Comparison of ENCODE assay signal across 9 mouse cellular contexts in the genomic region with DNA sequence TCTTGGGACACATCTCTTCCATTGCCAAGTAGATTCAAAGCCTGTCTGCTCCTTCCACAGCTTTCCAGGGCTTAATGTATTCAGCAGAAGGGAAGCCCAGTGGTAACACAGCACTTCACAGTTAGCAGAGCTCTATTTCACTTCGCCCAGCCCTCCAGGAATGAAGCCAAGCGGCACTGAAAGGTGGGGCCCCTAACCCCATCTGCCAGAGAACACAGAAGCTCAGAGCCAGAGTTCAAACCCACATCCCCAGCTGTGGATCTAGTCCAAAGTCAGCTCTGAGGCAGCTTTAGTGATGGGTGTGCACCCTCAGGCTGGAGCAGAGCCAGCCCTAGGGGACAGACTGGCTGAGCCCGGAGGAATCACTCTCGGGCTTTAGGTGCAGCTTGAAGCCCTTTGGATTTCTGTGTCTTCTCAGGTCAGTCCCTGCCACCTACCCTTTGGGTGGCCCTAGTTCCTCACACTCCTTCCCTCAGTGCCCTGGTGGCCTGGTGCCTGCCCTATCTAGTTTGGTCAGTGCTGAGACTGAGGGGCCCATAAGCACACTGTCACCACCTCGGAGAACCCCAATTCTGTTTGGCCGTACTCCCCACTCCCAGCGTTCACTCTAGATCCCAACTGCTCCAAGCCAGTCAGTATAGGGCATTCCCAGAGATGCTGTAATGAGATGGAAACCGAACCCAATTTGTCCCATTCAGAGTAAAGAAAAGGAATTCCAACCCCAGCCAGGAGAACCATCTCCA. TPM values are rescaled to one million over a fixed set of nuclear protein-coding genes. Genes with fewer than 3 reads are reported as not detected.
DNase-seq lines count a peak whose midpoint lies in the region; ATAC-seq and TF ChIP-seq lines count a peak whose summit lies in the region.
"Had no signal": no experiment of that assay in that cellular context is flagged by ENCODE, and none has a peak within 500 bp of the region (broad histone marks: within the 10 kb centered on the region; RNA-seq: fewer than 3 reads in every experiment).

No protein-coding gene starts in this region.

- H3K9me3 ChIP-seq in midbrain, embryonic 15.5 days: no peaks in the 10 kb centered on the region
- no peaks in the 10 kb centered on the region for H3K9me3 ChIP-seq in midbrain, postnatal 0 days (ENCODE audit: low read length)
- H3K9me3 ChIP-seq in midbrain, embryonic 16.5 days (replicated peaks; ENCODE audit: control insufficient read depth, low read length, poor library complexity, severe bottlenecking): no peaks in the 10 kb centered on the region
- H3K9me3 ChIP-seq: liver, embryonic 15.5 days had no signal

- WGBS in midbrain, embryonic 15.5 days: 76% methylated on average over 8 of the region's 8 CpGs
- WGBS in midbrain, postnatal 0 days: 72% methylated on average over 8 of the region's 8 CpGs
- WGBS in heart, adult 2 months: 55% methylated on average over 8 of the region's 8 CpGs
- WGBS in midbrain, embryonic 16.5 days: 80% methylated on average over 8 of the region's 8 CpGs

- H3K36me3 ChIP-seq in midbrain, embryonic 15.5 days (replicated peaks): no peaks in the 10 kb centered on the region
- no peaks in the 10 kb centered on the region for H3K36me3 ChIP-seq in midbrain, postnatal 0 days (ENCODE audit: insufficient read depth, low read length)
- no peaks in the 10 kb centered on the region for H3K36me3 ChIP-seq in heart, adult 2 months (ENCODE audit: control insufficient read depth, insufficient read depth, low read length)
- no peaks in the 10 kb centered on the region for H3K36me3 ChIP-seq in midbrain, embryonic 16.5 days (ENCODE audit: control insufficient read depth, insufficient read depth, low read length)
- H3K36me3 ChIP-seq: liver, embryonic 15.5 days had no signal

- no peak for TF ChIP-seq CTCF in midbrain, postnatal 0 days (IDR thresholded peaks at IDR 0.05)
- no peak; the same call in 1 of the 2 replicates for TF ChIP-seq CTCF in heart, adult 2 months (IDR thresholded peaks at IDR 0.05)

- intact Hi-C loops in heart, adult 2 months (cut with DNase I): loop anchor here (2.0 to 5.0 kb wide), 3 partner anchors 20 to 41 kb away; no protein-coding TSS in a partner anchor

- 0 out of 2 replicates have a peak, but pooled peaks have one; percentile 9 for ATAC-seq in midbrain, embryonic 15.5 days (replicated peaks)
- ATAC-seq in midbrain, postnatal 0 days (ENCODE audit: low FRiP score): no peak
- ATAC-seq in midbrain, embryonic 16.5 days: no peak

- H3K4me1 ChIP-seq in midbrain, embryonic 15.5 days: 0 out of 2 replicates have a peak, but pooled peaks cover 5% of the 10 kb centered on the region
- H3K4me1 ChIP-seq in midbrain, postnatal 0 days (ENCODE audit: insufficient read depth, low read length): peaks cover 5% of the 10 kb centered on the region; the same call in 1 of the 2 replicates
- peaks cover 23% of the 10 kb centered on the region for H3K4me1 ChIP-seq in heart, adult 2 months (ENCODE audit: control insufficient read depth, insufficient read depth, low read length)
- peaks cover 14% of the 10 kb centered on the region for H3K4me1 ChIP-seq in midbrain, embryonic 16.5 days (ENCODE audit: control insufficient read depth, insufficient read depth, low read length)

- no peak overlapping the region for H3K9ac ChIP-seq in midbrain, embryonic 15.5 days
- H3K9ac ChIP-seq in midbrain, postnatal 0 days (replicated peaks; ENCODE audit: low read length, poor library complexity, severe bottlenecking): no peak overlapping the region
- no peak overlapping the region for H3K9ac ChIP-seq in heart, adult 2 months (ENCODE audit: low read depth, low read length)
- peak overlapping the region; percentile 14; the same call in 1 of the 2 replicates for H3K9ac ChIP-seq in midbrain, embryonic 16.5 days (ENCODE audit: low read depth, low read length)
- H3K9ac ChIP-seq: liver, embryonic 15.5 days had no signal

- no peak for TF ChIP-seq POLR2A in heart, adult 2 months (IDR thresholded peaks at IDR 0.05; ENCODE audit: insufficient read depth, low read depth, low read length)

- H3K4me3 ChIP-seq in midbrain, embryonic 15.5 days: no peak overlapping the region
- H3K4me3 ChIP-seq in midbrain, postnatal 0 days (ENCODE audit: low read depth, low read length): no peak overlapping the region
- H3K4me3 ChIP-seq in heart, adult 2 months: no peak overlapping the region
- no peak overlapping the region for H3K4me3 ChIP-seq in midbrain, embryonic 16.5 days (ENCODE audit: low read depth, low read length)
- H3K4me3 ChIP-seq: liver, embryonic 15.5 days had no signal

- no peak overlapping the region for H3K27ac ChIP-seq in midbrain, embryonic 15.5 days
- H3K27ac ChIP-seq in midbrain, postnatal 0 days (ENCODE audit: low read depth, low read length): no peak overlapping the region
- peak overlapping the region; percentile 74 for H3K27ac ChIP-seq in heart, adult 2 months
- H3K27ac ChIP-seq in midbrain, embryonic 16.5 days (ENCODE audit: low read length): peak overlapping the region; percentile 28; the same call in 1 of the 2 replicates
- H3K27ac ChIP-seq: liver, embryonic 15.5 days had no signal

- H3K27me3 ChIP-seq in midbrain, embryonic 15.5 days (replicated peaks): no peaks in the 10 kb centered on the region
- H3K27me3 ChIP-seq in midbrain, postnatal 0 days (ENCODE audit: insufficient read depth, low read length): no peaks in the 10 kb centered on the region
- no peaks in the 10 kb centered on the region for H3K27me3 ChIP-seq in heart, adult 2 months (ENCODE audit: control insufficient read depth, insufficient read depth, low read length)
- no peaks in the 10 kb centered on the region for H3K27me3 ChIP-seq in midbrain, embryonic 16.5 days (ENCODE audit: control insufficient read depth, insufficient read depth, low read depth, low read length)
- H3K27me3 ChIP-seq: liver, embryonic 15.5 days had no signal

- H3K4me2 ChIP-seq in midbrain, embryonic 15.5 days: no peak overlapping the region
- no peak overlapping the region for H3K4me2 ChIP-seq in midbrain, postnatal 0 days (ENCODE audit: low read depth, low read length, poor library complexity, severe bottlenecking)
- H3K4me2 ChIP-seq in midbrain, embryonic 16.5 days (ENCODE audit: low read length): no peak overlapping the region
- H3K4me2 ChIP-seq: liver, embryonic 15.5 days had no signal

- TF ChIP-seq EP300 in heart, adult 2 months (IDR thresholded peaks at IDR 0.05; ENCODE audit: insufficient read depth, low read depth, low read length): no peak

- H3K79me2 ChIP-seq in heart, adult 2 months (replicated peaks; ENCODE audit: control insufficient read depth, insufficient read depth, low read length): no peaks in the 10 kb centered on the region

- DNase-seq in midbrain, postnatal 0 days (ENCODE audit: low spot score): no peak
- peak; percentile 78 to 85 for DNase-seq in heart, adult 2 months
- DNase-seq in kidney, adult 18-20 months: peak; percentile 61
- no peak for DNase-seq in ovary, postnatal 36 days (ENCODE audit: low spot score)
- no peak for DNase-seq in right cerebral cortex, postnatal 14 days
- no peak for DNase-seq in frontal cortex, postnatal 14 days (ENCODE audit: low spot score in 2 of 2)

RNA-seq across cellular contexts. Expression of gene Lrrc32, which starts 34.2 kb away (rescaled TPM):
- polyA plus RNA-seq in midbrain, embryonic 15.5 days (2015; fragmentation: Nextera tagmentation; extraction: Ambion mirVana): 5.0 and 5.5 TPM in 2 replicates
- 7.6 and 9.0 TPM in 2 replicates for total RNA-seq in midbrain, postnatal 0 days (2014; rRNA removed)
- 5.2 and 6.0 TPM in 2 replicates for polyA plus RNA-seq in midbrain, postnatal 0 days (2015; fragmentation: Nextera tagmentation; extraction: Ambion mirVana)
- total RNA-seq in heart, adult 2 months (2021): 10 to 100 TPM; 13.6 to 13.7 TPM
- 14.5 and 21.9 TPM in 2 replicates for polyA plus RNA-seq in heart, adult 2 months (2012; rRNA removed)
- polyA plus RNA-seq in midbrain, embryonic 16.5 days (2015; fragmentation: Nextera tagmentation; extraction: Ambion mirVana): 4.6 and 4.8 TPM in 2 replicates

Comparison
In these comparisons a context has a peak if more than half of its experiments do, and no peak if none do; other contexts are left out.
1. H3K27ac ChIP-seq: peak in heart, adult 2 months (single experiment) and midbrain, embryonic 16.5 days (single experiment); none in midbrain, embryonic 15.5 days (single experiment) and midbrain, postnatal 0 days (single experiment).
2. DNase-seq: peak in heart, adult 2 months (2 of 2) and kidney, adult 18-20 months (single experiment); none in midbrain, postnatal 0 days (single experiment), ovary, postnatal 36 days (single experiment), right cerebral cortex, postnatal 14 days (single experiment) and frontal cortex, postnatal 14 days (0 of 2).